Mouse (Mus musculus) neutrophil, adult 83 days (primary cell): Measurements from ENCODE around the gene Gm44790. TPM values are rescaled to one million over a fixed set of nuclear protein-coding genes. Genes with fewer than 3 reads are reported as not detected.

Experiments
- total RNA-seq, 2 experiments: library from RNA; stranded (reverse); gene quantifications; one replicate each; pipeline ENCODE4 v1.2.4; 2023

Gene Gm44790
- total RNA-seq, result 1 to 10 TPM in 1 of 2 experiments, not detected in 1; 2.2 TPM

GRCm38 (mm10) chr6:86426358-86426757 lies at the start of gene Gm44790:
Gm44790 (plus strand) TSS chr6:86426658.

GRCm38 (mm10) chr6:86396581-86397256 lies 29.7 kb upstream of the Gm44790 start, which contains the start of gene Pcyox1:
Pcyox1 (minus strand) TSS chr6:86397154.

GRCm38 (mm10) chr6:86404100-86404861 lies 22.2 kb upstream of the Gm44790 start, which contains the start of gene Tia1:
Tia1 (plus strand) TSS chr6:86404219.

GRCm38 (mm10) chr6:86438272-86439118 lies 12.0 kb downstream of the Gm44790 start, which contains the start of gene C87436:
C87436 (plus strand) TSS chr6:86438374.

Other genes starting within 250 kb of the Gm44790 start
- not detected for gene Tgfa, start 231.4 kb upstream of the Gm44790 start, total RNA-seq
- gene Fam136a, start 61.0 kb upstream of the Gm44790 start, total RNA-seq, result 1 to 10 TPM; 3.4 to 4.4 TPM
- 100 to 1,000 TPM; 111 to 125 TPM for gene Snrpg, start 55.4 kb upstream of the Gm44790 start, total RNA-seq
- gene Pcyox1, start 29.5 kb upstream of the Gm44790 start, total RNA-seq, result 10 to 100 TPM; 49.8 to 51.3 TPM
- gene Tia1, start 22.4 kb upstream of the Gm44790 start, total RNA-seq, result 10 to 100 TPM; 42.8 to 44.3 TPM
- gene C87436, start 11.7 kb downstream of the Gm44790 start, total RNA-seq, result 10 to 100 TPM; 16.7 to 20.5 TPM
- 100 to 1,000 TPM; 170 to 191 TPM for gene Pcbp1, start 99.7 kb downstream of the Gm44790 start, total RNA-seq
- 10 to 100 TPM; 62.2 to 88.0 TPM for gene Asprv1, start 201.5 kb downstream of the Gm44790 start, total RNA-seq
- 100 to 1,000 TPM; 571 to 773 TPM for gene Mxd1, start 242.5 kb downstream of the Gm44790 start, total RNA-seq